Comparison of ENCODE assay signal across 7 mouse cellular contexts in the genomic region with DNA sequence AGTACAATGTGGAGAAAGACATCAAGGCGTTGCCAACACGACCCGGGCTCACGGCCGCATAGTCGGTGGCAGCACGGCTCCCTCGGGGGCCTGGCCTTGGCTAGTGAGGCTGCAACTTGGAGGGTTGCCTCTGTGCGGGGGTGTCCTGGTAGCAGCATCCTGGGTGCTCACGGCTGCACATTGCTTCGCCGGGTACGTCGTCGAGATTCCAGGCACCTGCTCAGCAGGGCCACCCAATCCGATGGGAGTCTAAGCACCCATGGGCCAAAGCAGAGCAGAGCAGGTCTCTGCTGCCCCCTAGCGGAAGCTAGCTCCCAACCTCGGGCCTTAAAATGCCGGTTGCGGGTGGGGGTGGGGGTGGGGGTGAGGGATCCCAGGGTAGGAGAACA. TPM values are rescaled to one million over a fixed set of nuclear protein-coding genes. Genes with fewer than 3 reads are reported as not detected.
DNase-seq lines count a peak whose midpoint lies in the region; ATAC-seq lines count a peak whose summit lies in the region.

No protein-coding gene starts in this region.

- H3K4me2 ChIP-seq in intestine, embryonic 16.5 days (ENCODE audit: low read depth, low read length) = peak overlapping the region; percentile 9; the same call in 1 of the 2 replicates
- peak overlapping the region; percentile 34 for H3K4me2 ChIP-seq in midbrain, embryonic 12.5 days (replicated peaks)

- no peak overlapping the region for H3K9ac ChIP-seq in intestine, embryonic 16.5 days (ENCODE audit: low read depth, low read length)
- H3K9ac ChIP-seq in midbrain, embryonic 12.5 days (replicated peaks) = no peak overlapping the region

- intact Hi-C loops in gastrocnemius, postnatal 36 days (cut with DNase I) = loop anchor here (10.0 kb wide), 2 partner anchors 530 to 570 kb away; no protein-coding TSS in a partner anchor
- intact Hi-C loops in left cerebral cortex, postnatal 36 days (cut with DNase I) = loop anchor here (5.0 kb wide), 5 partner anchors 87 to 572 kb away; no protein-coding TSS in a partner anchor

- H3K27me3 ChIP-seq in intestine, embryonic 16.5 days (replicated peaks; ENCODE audit: control insufficient read depth, insufficient read depth, low read length) = peaks cover 48% of the 10 kb centered on the region
- H3K27me3 ChIP-seq in midbrain, embryonic 12.5 days = peaks cover 82% of the 10 kb centered on the region

- H3K4me1 ChIP-seq in intestine, embryonic 16.5 days (ENCODE audit: control insufficient read depth, insufficient read depth, low read length) = peaks cover 15% of the 10 kb centered on the region; the same call in 1 of the 2 replicates
- peaks cover 10% of the 10 kb centered on the region for H3K4me1 ChIP-seq in midbrain, embryonic 12.5 days

- peak; percentile 85 for DNase-seq in adrenal gland, adult 2 months
- DNase-seq in embryo, embryonic 10 days (ENCODE audit: low spot score) = peak; percentile 63
- peak; percentile 47 to 55 for DNase-seq in gastrocnemius, postnatal 36 days
- peak; percentile 64 to 65 for DNase-seq in left cerebral cortex, postnatal 36 days (ENCODE audit: low spot score in 2 of 2)
- peak; percentile 37 for DNase-seq in spleen, adult 12 weeks (ENCODE audit: low spot score)

- whole genome bisulfite sequencing in intestine, embryonic 16.5 days = 14% methylated on average over 20 of the region's 20 CpGs
- whole genome bisulfite sequencing in midbrain, embryonic 12.5 days = 10% methylated on average over 20 of the region's 20 CpGs

- no peaks in the 10 kb centered on the region for H3K36me3 ChIP-seq in intestine, embryonic 16.5 days (ENCODE audit: control insufficient read depth, insufficient read depth, low read length)
- no peaks in the 10 kb centered on the region for H3K36me3 ChIP-seq in midbrain, embryonic 12.5 days

- H3K4me3 ChIP-seq in intestine, embryonic 16.5 days (ENCODE audit: low read length) = no peak overlapping the region
- no peak overlapping the region for H3K4me3 ChIP-seq in midbrain, embryonic 12.5 days

- peak; percentile 61 for ATAC-seq in intestine, embryonic 16.5 days
- no peak for ATAC-seq in midbrain, embryonic 12.5 days (ENCODE audit: low FRiP score, low read depth)

- H3K9me3 ChIP-seq in intestine, embryonic 16.5 days (ENCODE audit: control insufficient read depth, low read length) = no peaks in the 10 kb centered on the region
- no peaks in the 10 kb centered on the region for H3K9me3 ChIP-seq in midbrain, embryonic 12.5 days

- no peak overlapping the region for H3K27ac ChIP-seq in intestine, embryonic 16.5 days (ENCODE audit: low read length)
- no peak overlapping the region for H3K27ac ChIP-seq in midbrain, embryonic 12.5 days (replicated peaks)

RNA-seq across cellular contexts. Expression of a gene that starts 1.6 kb away (rescaled TPM):
- not detected for total RNA-seq in adrenal gland, adult 2 months (2021)
- 0.06 TPM in 1 of 2 replicates, not detected in the other for polyA plus RNA-seq in adrenal gland, adult 2 months (2012; rRNA removed)
- total RNA-seq in gastrocnemius, postnatal 36 days (2021) = not detected
- polyA plus RNA-seq in intestine, embryonic 16.5 days (2015; fragmentation: Nextera tagmentation; extraction: Ambion mirVana) = not detected in 2 replicates
- total RNA-seq in left cerebral cortex, postnatal 36 days (2021) = under 1 TPM; 0.88 to 0.89 TPM
- 0.08 and 0.17 TPM in 2 replicates for polyA plus RNA-seq in midbrain, embryonic 12.5 days (2016; fragmentation: Nextera tagmentation; extraction: Ambion mirVana)

RNA-seq across cellular contexts. Expression of a gene that starts 5.7 kb away (rescaled TPM):
- not detected for total RNA-seq in adrenal gland, adult 2 months (2021)
- polyA plus RNA-seq in adrenal gland, adult 2 months (2012; rRNA removed) = not detected in 2 replicates
- total RNA-seq in gastrocnemius, postnatal 36 days (2021) = 1 to 10 TPM; 1.9 to 2.6 TPM
- 0.05 TPM in 1 of 2 replicates, not detected in the other for polyA plus RNA-seq in intestine, embryonic 16.5 days (2015; fragmentation: Nextera tagmentation; extraction: Ambion mirVana)
- total RNA-seq in left cerebral cortex, postnatal 36 days (2021) = not detected
- polyA plus RNA-seq in midbrain, embryonic 12.5 days (2016; fragmentation: Nextera tagmentation; extraction: Ambion mirVana) = not detected in 2 replicates

RNA-seq across cellular contexts. Expression of a gene that starts 19.7 kb away (rescaled TPM):
- not detected for total RNA-seq in adrenal gland, adult 2 months (2021)
- not detected in 2 replicates for polyA plus RNA-seq in adrenal gland, adult 2 months (2012; rRNA removed)
- total RNA-seq in gastrocnemius, postnatal 36 days (2021) = under 1 TPM in 1 of 2 experiments, not detected in 1; 0.52 TPM
- 0.13 and 0.21 TPM in 2 replicates for polyA plus RNA-seq in intestine, embryonic 16.5 days (2015; fragmentation: Nextera tagmentation; extraction: Ambion mirVana)
- not detected for total RNA-seq in left cerebral cortex, postnatal 36 days (2021)
- polyA plus RNA-seq in midbrain, embryonic 12.5 days (2016; fragmentation: Nextera tagmentation; extraction: Ambion mirVana) = not detected in 2 replicates

RNA-seq across cellular contexts. Expression of a gene that starts 28.4 kb away (rescaled TPM):
- total RNA-seq in adrenal gland, adult 2 months (2021) = 1 to 10 TPM in 1 of 2 experiments, under 1 TPM in 1; 0.46 to 3.0 TPM
- polyA plus RNA-seq in adrenal gland, adult 2 months (2012; rRNA removed) = 0.67 and 4.4 TPM in 2 replicates
- not detected for total RNA-seq in gastrocnemius, postnatal 36 days (2021)
- 0.95 and 1.1 TPM in 2 replicates for polyA plus RNA-seq in intestine, embryonic 16.5 days (2015; fragmentation: Nextera tagmentation; extraction: Ambion mirVana)
- 10 to 100 TPM in 1 of 2 experiments, 1 to 10 TPM in 1; 5.8 to 12.6 TPM for total RNA-seq in left cerebral cortex, postnatal 36 days (2021)
- polyA plus RNA-seq in midbrain, embryonic 12.5 days (2016; fragmentation: Nextera tagmentation; extraction: Ambion mirVana) = 7.5 and 8.8 TPM in 2 replicates

RNA-seq across cellular contexts. Expression of a gene that starts 29.0 kb away (rescaled TPM):
- total RNA-seq in adrenal gland, adult 2 months (2021) = 10 to 100 TPM; 66.0 to 98.7 TPM
- polyA plus RNA-seq in adrenal gland, adult 2 months (2012; rRNA removed) = 18.0 and 18.4 TPM in 2 replicates
- total RNA-seq in gastrocnemius, postnatal 36 days (2021) = 10 to 100 TPM; 47.3 to 50.0 TPM
- 161 and 172 TPM in 2 replicates for polyA plus RNA-seq in intestine, embryonic 16.5 days (2015; fragmentation: Nextera tagmentation; extraction: Ambion mirVana)
- 10 to 100 TPM; 55.5 to 63.1 TPM for total RNA-seq in left cerebral cortex, postnatal 36 days (2021)
- polyA plus RNA-seq in midbrain, embryonic 12.5 days (2016; fragmentation: Nextera tagmentation; extraction: Ambion mirVana) = 147 and 148 TPM in 2 replicates
